7 mouse cellular contexts compared by ENCODE assay signal in genomic region chr6:3620428-3621387, GRCm38 (mm10).
DNase-seq lines count a peak whose midpoint lies in the region; ATAC-seq and TF ChIP-seq lines count a peak whose summit lies in the region.
"Not testable (repeated sequence)": the region's sequence is repeated elsewhere in the genome, so short reads cannot be mapped to it uniquely, and the experiment has no call there.

No protein-coding gene starts in this region.

- not testable (repeated sequence) for H3K4me1 ChIP-seq in cortical plate, adult 2 months (ENCODE audit: control insufficient read depth, insufficient read depth, low read length); hindbrain, embryonic 15.5 days (replicated peaks); lung, embryonic 16.5 days (replicated peaks; ENCODE audit: control insufficient read depth, insufficient read depth, low read length); neural tube, embryonic 12.5 days

- not testable (repeated sequence) for H3K9me3 ChIP-seq in hindbrain, embryonic 15.5 days; lung, embryonic 16.5 days (ENCODE audit: control insufficient read depth, low read length); neural tube, embryonic 12.5 days

- TF ChIP-seq CTCF in cortical plate, adult 2 months (IDR thresholded peaks at IDR 0.05; ENCODE audit: extremely low read depth, insufficient read depth, low read length), result peak; percentile 12; the same call in 1 of the 2 replicates

- H3K27ac ChIP-seq in cortical plate, adult 2 months (ENCODE audit: insufficient read depth, low read length); hindbrain, embryonic 15.5 days (replicated peaks); lung, embryonic 16.5 days (ENCODE audit: low read length); neural tube, embryonic 12.5 days: not testable (repeated sequence)

- 65% methylated on average over 11 of the region's 13 CpGs for WGBS in hindbrain, embryonic 15.5 days
- 50% methylated on average over 11 of the region's 13 CpGs for WGBS in lung, embryonic 16.5 days
- 63% methylated on average over 11 of the region's 13 CpGs for WGBS in neural tube, embryonic 12.5 days

- H3K4me3 ChIP-seq in cortical plate, adult 2 months (ENCODE audit: insufficient read depth, low read length); hindbrain, embryonic 15.5 days; neural tube, embryonic 12.5 days: not testable (repeated sequence)
- H3K4me3 ChIP-seq in lung, embryonic 16.5 days (ENCODE audit: low read length), result peak overlapping the region; percentile 43

- TF ChIP-seq POLR2A in cortical plate, adult 2 months (IDR thresholded peaks at IDR 0.05; ENCODE audit: extremely low read depth, insufficient read depth, low read length), result not testable (repeated sequence)

- H3K27me3 ChIP-seq in hindbrain, embryonic 15.5 days; lung, embryonic 16.5 days (ENCODE audit: control insufficient read depth, insufficient read depth, low read depth, low read length); neural tube, embryonic 12.5 days (replicated peaks): not testable (repeated sequence)

- peak; percentile 24 to 67 for DNase-seq in frontal cortex, postnatal 36 days (ENCODE audit: low spot score in 2 of 2)
- DNase-seq in layer of hippocampus, adult 9-11 months, result peak; percentile 46

- H3K36me3 ChIP-seq in hindbrain, embryonic 15.5 days; lung, embryonic 16.5 days (ENCODE audit: control insufficient read depth, insufficient read depth, low read length); neural tube, embryonic 12.5 days: not testable (repeated sequence)

- ATAC-seq in activated CD4-positive, CD25-positive, alpha-beta regulatory T cell, adult 4 months, result peak; percentile 98
- peak; percentile 90 for ATAC-seq in hindbrain, embryonic 15.5 days (ENCODE audit: low FRiP score, low read depth)
- peak; percentile 77 for ATAC-seq in lung, embryonic 16.5 days (ENCODE audit: low read depth)
- ATAC-seq in neural tube, embryonic 12.5 days (ENCODE audit: low FRiP score, low read depth), result peak; percentile 85

- H3K4me2 ChIP-seq in hindbrain, embryonic 15.5 days; neural tube, embryonic 12.5 days (replicated peaks): not testable (repeated sequence)
- H3K4me2 ChIP-seq in lung, embryonic 16.5 days (ENCODE audit: low read depth, low read length), result peak overlapping the region; percentile 52

- not testable (repeated sequence) for H3K9ac ChIP-seq in hindbrain, embryonic 15.5 days; neural tube, embryonic 12.5 days
- peak overlapping the region; percentile 54 for H3K9ac ChIP-seq in lung, embryonic 16.5 days (ENCODE audit: low read length)
